Mouse (Mus musculus): ENCODE results near the gene Galk1.
A peak's percentile ranks its signal among the peaks of the same experiment; 100 is the strongest.

Gene Galk1

GRCm38 (mm10) chr11:116011529-116012261, 824 bp downstream of the Galk1 start:
- no peak for DNase-seq (ENCODE audit: low read depth)

GRCm38 (mm10) chr11:116010948-116011347, 1.6 kb downstream of the Galk1 start:
- no peak for DNase-seq (ENCODE audit: low read depth)

- no peak for DNase-seq (ENCODE audit: low read depth)
These were observed 2.4 kb downstream of the Galk1 start for GRCm38 (mm10) chr11:116010146-116010545.

- no peak for DNase-seq (ENCODE audit: low read depth)
These were observed 2.9 kb downstream of the Galk1 start for GRCm38 (mm10) chr11:116009661-116010060.

GRCm38 (mm10) chr11:116008832-116009375, 3.6 kb downstream of the Galk1 start:
- no peak for DNase-seq (ENCODE audit: low read depth)

GRCm38 (mm10) chr11:116008411-116008810, 4.1 kb downstream of the Galk1 start:
- DNase-seq (ENCODE audit: low read depth), result no peak

GRCm38 (mm10) chr11:116007095-116007850, 5.2 kb downstream of the Galk1 start:
- DNase-seq (ENCODE audit: low read depth), result no peak

- DNase-seq (ENCODE audit: low read depth), result no peak
These were observed 6.7 kb downstream of the Galk1 start for GRCm38 (mm10) chr11:116005701-116006419.

GRCm38 (mm10) chr11:116004840-116005700, 7.4 kb downstream of the Galk1 start:
- peak; percentile 90 for DNase-seq (ENCODE audit: low read depth)

GRCm38 (mm10) chr11:116004186-116004823, 8.2 kb downstream of the Galk1 start:
- DNase-seq (ENCODE audit: low read depth), result no peak

- no peak for DNase-seq (ENCODE audit: low read depth)
These were observed 9.6 kb downstream of the Galk1 start for GRCm38 (mm10) chr11:116002894-116003293.

GRCm38 (mm10) chr11:116001725-116002124, 10.8 kb downstream of the Galk1 start:
- DNase-seq (ENCODE audit: low read depth), result no peak

- DNase-seq (ENCODE audit: low read depth), result peak; percentile 43
These were observed 11.9 kb downstream of the Galk1 start for GRCm38 (mm10) chr11:116000607-116001006.

GRCm38 (mm10) chr11:115999538-116000143, 12.9 kb downstream of the Galk1 start:
- peak; percentile 38 for DNase-seq (ENCODE audit: low read depth)

GRCm38 (mm10) chr11:115999027-115999426, 13.5 kb downstream of the Galk1 start:
- no peak for DNase-seq (ENCODE audit: low read depth)

GRCm38 (mm10) chr11:115997662-115998061, 14.9 kb downstream of the Galk1 start:
- DNase-seq (ENCODE audit: low read depth), result no peak

- DNase-seq (ENCODE audit: low read depth), result peak; percentile 63
These were observed 15.5 kb downstream of the Galk1 start for GRCm38 (mm10) chr11:115997047-115997446.

GRCm38 (mm10) chr11:115995256-115995655, 17.3 kb downstream of the Galk1 start:
- DNase-seq (ENCODE audit: low read depth), result no peak

GRCm38 (mm10) chr11:115992098-115992497, 20.4 kb downstream of the Galk1 start:
- DNase-seq (ENCODE audit: low read depth), result no peak

- DNase-seq (ENCODE audit: low read depth), result no peak
These were observed 22.8 kb downstream of the Galk1 start for GRCm38 (mm10) chr11:115989686-115990085.
